Mouse (Mus musculus): ENCODE results near the gene Igfbp3.
A peak's percentile ranks its signal among the peaks of the same experiment; 100 is the strongest.
"Not testable (repeated sequence)": the region's sequence is repeated elsewhere in the genome, so short reads cannot be mapped to it uniquely, and the experiment has no call there.

Igfbp3 gene

DNA sequence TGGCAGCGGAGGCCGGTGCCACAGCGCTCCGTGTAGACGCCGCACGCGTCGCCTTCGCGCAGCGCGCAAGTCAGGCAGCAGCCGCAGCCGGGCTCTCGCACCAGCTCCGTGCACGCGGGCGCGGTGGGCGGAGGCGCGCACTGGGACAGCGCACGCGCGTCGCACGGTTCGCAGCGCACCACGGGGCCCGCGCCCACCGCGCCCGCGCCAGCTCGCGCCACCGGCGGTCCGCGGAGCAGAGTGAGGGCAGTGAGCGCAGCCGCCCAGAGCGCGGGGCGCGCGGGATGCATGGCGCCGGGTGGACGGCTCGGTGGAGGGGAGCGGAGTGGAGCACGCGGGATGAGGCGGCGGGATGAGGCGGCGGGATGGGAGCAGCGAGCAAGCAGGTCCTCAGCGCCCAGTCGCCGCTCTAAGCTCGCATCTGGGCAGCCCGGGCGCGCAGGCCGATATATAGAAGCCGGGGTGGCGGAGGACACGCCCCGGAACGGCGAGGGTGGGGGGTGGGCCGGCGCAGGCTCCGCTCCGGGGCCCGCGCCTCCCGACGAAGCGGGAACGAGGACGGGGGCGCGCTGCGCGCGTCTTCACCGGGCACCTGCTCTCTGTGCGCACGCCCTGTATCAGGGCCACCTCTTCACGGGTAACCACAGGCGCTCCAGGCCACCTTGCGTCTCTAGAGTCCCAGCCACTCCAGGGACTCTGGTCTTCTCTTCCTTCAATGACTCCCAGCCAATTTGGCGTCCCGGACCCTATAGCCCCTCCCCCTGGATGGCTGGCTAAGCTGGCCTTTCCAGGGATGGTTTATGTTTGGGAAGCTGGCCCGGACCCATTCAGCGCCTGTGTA, at the start of gene Igfbp3:
TSS of gene Igfbp3 (minus strand) at position 423 of the 841 bp plus-strand sequence.
- peak; percentile 43 for DNase-seq (ENCODE audit: low read depth, low spot score)

DNA sequence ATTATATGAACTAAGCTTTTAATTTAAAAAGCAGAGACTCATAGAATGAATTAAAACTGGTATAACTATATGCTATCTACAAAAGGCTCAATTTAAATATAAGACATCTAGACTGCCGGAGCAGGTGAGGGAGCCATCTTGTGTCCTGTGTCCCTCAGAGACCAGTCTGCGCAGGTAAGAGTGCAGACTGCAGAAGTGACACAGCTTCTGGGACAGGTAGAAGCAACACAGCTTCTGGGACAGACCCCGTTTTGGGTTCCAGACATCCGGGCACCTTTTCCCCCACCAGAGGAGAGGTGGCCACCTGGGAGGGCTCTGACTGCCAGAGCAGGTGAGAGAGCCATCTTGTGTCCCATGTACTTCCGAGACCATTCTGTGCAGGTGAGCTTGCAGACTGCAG, 37.1 kb upstream of the Igfbp3 start:
- no peak for DNase-seq (ENCODE audit: low read depth, low spot score)

- no peak for DNase-seq (ENCODE audit: low read depth, low spot score)
Observed at GRCm38 (mm10) chr11:7250415-7250814, 36.7 kb upstream of the Igfbp3 start.

DNA sequence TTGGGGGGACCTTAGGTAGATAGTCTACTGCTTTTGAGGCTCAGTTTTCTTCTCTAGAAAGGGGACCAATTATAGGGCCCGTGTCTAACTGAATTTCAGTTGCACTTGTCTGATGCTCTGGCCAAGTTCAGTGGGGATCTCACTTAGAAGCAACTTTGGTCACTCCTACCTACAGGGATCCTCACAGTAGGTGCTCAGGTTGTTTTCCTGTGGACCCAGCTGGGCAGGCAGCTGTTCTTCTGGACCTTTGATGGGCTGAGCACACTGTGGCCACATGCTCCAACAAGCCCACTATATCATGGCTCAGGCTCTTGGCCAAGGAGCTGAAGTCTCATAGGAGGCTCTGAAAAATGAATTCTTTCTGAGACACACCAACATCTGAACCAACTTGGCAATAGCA, 31.1 kb upstream of the Igfbp3 start:
- DNase-seq (ENCODE audit: low read depth, low spot score), result no peak

DNA sequence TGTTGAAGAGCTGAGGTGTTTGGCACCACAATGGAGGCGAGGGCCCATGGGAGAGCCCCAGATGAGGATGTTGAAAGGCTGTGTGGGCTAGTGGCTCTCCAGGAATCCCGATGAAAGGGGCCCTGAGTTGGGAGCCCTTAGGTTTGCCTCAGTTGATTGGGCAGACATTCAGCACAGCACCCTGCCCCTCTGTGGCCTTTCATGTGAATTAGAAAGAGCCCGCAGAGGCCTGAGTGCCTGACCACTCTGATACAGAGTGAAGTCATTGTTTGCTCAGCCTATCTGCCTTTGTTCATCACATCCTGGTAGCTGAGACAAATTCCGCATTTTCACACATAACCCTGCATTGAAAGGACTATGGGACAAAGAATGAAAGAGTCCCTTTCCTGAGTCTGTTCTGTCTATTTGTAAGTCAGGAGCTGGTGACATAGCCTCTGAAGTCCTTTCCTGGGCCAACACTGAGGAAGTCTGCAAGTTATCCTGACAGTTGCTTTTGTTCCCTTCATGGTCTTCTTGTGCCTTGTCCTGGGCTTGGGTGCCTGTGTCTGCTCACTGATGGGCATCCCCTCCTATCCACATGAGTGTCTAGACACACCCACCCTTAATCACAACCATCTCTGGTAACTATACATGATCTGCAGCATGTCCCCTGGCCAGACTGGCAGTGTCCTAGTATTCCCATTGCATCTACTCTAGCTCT, 25.5 kb upstream of the Igfbp3 start:
- no peak for DNase-seq (ENCODE audit: low read depth, low spot score)

DNA sequence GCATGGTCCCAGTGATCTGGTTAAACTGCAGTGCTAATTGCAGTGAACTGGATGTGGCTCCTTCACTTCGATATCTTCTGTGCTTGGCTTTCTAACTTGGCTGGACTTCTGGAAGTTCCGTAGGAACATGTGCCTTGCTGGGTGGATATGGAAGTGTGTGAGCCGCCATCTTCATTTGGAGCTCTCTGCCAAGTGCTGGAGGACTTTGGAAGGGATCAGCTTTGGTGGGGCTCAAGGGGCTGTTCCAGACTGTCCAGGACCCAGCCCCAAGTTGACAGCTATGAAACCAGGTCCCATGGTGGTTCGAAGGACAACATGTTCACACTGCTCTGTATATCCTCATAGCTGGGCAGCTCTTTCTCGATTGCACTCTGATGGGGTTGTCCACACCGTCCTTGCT, 24.8 kb upstream of the Igfbp3 start:
- no peak for DNase-seq (ENCODE audit: low read depth, low spot score)

DNA sequence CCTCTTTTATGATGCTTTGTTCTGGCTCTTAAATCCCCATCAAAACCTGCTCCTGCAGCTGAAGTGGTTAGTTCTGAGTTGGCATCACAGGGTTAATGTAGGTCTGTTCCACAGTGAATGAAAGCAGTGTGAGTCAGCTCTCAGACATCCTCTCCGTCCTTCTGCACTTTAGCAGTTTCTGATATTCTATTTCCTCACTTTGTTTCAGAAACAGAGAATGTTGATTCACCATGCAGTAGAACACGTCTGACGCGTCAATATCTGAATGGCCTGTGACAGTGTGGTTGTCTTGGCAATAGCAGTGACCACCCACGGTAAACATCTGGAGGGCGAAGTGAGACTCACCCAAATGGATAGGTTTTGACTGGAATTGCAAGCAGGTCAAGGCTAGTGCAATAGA, 24.0 kb upstream of the Igfbp3 start:
- no peak for DNase-seq (ENCODE audit: low read depth, low spot score)

DNA sequence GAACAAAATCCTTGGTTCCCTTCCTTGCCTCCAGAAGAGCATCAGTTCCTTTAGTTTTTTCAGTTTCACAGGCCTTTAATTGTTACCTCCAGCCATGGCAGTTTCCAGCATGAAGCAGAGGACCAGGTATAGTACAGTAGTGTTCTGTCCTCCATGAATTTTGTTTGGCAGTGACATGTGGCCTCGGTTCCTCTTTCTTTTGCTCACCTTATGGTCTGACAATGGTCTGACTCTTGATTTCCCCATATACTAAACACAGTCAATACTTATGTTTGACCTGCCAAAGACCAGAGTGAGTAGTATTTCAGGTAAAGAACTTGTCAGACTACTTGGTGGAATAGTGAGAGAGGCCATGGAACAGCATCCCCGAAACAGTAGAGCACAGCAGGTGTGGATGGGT, 23.0 kb upstream of the Igfbp3 start:
- DNase-seq (ENCODE audit: low read depth, low spot score), result no peak

GRCm38 (mm10) chr11:7234981-7235609, 21.4 kb upstream of the Igfbp3 start:
- DNase-seq (ENCODE audit: low read depth, low spot score), result no peak

GRCm38 (mm10) chr11:7234436-7234835, 20.7 kb upstream of the Igfbp3 start:
- no peak for DNase-seq (ENCODE audit: low read depth, low spot score)

- DNase-seq (ENCODE audit: low read depth, low spot score), result no peak
Observed at GRCm38 (mm10) chr11:7233333-7233732, 19.6 kb upstream of the Igfbp3 start.

- no peak for DNase-seq (ENCODE audit: low read depth, low spot score)
Observed at GRCm38 (mm10) chr11:7231958-7232357, 18.2 kb upstream of the Igfbp3 start.

GRCm38 (mm10) chr11:7230000-7230399, 16.3 kb upstream of the Igfbp3 start:
- no peak for DNase-seq (ENCODE audit: low read depth, low spot score)

DNA sequence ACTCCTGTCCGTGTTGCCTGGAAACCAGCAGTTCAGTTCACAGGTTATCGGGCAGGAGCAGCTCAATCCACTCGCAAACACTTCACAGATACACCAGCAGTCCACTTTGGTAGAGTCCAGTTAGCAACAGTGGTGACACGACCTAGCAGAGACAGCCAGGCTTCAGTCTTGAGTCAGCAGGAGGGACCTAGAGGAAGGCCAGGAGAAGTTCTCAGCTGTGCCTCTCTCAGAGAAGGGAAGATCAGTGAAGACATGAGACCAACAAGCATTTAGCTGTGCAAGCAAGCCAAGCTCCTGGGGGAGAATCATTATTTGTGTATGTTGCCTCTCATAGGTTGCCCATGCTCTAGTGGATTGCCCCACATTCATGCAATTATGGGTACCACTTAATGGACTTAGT, 14.4 kb upstream of the Igfbp3 start:
- DNase-seq (ENCODE audit: low read depth, low spot score), result no peak

DNA sequence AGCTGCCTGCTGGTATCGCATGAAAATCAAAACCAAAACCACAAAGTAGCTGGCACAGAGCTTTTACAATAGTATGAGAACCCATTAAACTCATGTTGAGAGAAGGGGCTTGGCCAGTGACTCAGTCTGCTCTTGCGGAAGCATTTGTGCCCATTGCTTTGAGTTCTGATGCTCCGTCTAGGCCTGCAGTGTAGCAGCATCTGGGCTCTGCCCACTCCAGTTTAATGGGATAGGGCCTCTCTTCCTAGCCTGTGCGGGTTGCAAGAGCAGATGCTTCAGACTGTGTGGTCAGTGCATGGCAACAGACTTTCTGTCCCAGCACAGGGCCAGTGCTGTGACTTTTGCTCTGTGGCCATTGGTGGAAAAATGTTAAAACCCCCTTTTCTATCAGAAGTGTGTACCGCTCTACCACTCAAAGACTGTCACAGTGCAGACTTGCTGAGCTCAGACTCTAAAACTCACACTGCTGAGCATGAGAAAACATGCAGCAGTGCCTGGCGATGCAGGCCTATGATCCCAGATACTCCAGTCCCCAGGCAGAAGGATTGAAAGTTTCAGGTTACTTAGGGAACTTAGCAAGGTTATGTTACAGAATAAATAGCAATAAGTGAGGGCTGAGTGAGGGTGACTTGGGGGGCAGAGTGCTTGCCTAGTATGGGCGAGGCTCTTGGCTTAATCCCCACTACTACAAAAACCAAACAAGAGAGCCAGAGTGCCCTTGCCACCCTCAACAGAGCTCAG, 13.3 kb upstream of the Igfbp3 start:
- DNase-seq (ENCODE audit: low read depth, low spot score), result no peak

GRCm38 (mm10) chr11:7226200-7226599, 12.5 kb upstream of the Igfbp3 start:
- DNase-seq (ENCODE audit: low read depth, low spot score), result no peak

- DNase-seq (ENCODE audit: low read depth, low spot score), result not testable (repeated sequence)
Observed at GRCm38 (mm10) chr11:7221826-7222225, 8.1 kb upstream of the Igfbp3 start.

GRCm38 (mm10) chr11:7215703-7216102, 2.0 kb upstream of the Igfbp3 start:
- no peak for DNase-seq (ENCODE audit: low read depth, low spot score)

- DNase-seq (ENCODE audit: low read depth, low spot score), result peak; percentile 23
Observed at GRCm38 (mm10) chr11:7214761-7215160, 1.0 kb upstream of the Igfbp3 start.

GRCm38 (mm10) chr11:7214342-7214660, 578 bp upstream of the Igfbp3 start:
- no peak for DNase-seq (ENCODE audit: low read depth, low spot score)

- no peak for DNase-seq (ENCODE audit: low read depth, low spot score)
Observed at GRCm38 (mm10) chr11:7213161-7213500, 592 bp downstream of the Igfbp3 start.

GRCm38 (mm10) chr11:7212126-7212798, 1.5 kb downstream of the Igfbp3 start:
- no peak for DNase-seq (ENCODE audit: low read depth, low spot score)

All from retina, postnatal 7 days (tissue).